ENCODE assay signal across 9 mouse cellular contexts in genomic region chr6:114042332-114042731, GRCm38 (mm10). TPM values are rescaled to one million over a fixed set of nuclear protein-coding genes. Genes with fewer than 3 reads are reported as not detected.
DNase-seq lines count a peak whose midpoint lies in the region; ATAC-seq lines count a peak whose summit lies in the region.
"Had no signal": no experiment of that assay in that cellular context is flagged by ENCODE, and none has a peak within 500 bp of the region (broad histone marks: within the 10 kb centered on the region; RNA-seq: fewer than 3 reads in every experiment).

Atp2b2 (minus strand) TSS chr6:114042613.

- peak within 1 kb of the TSS; percentile 84 for H3K9ac ChIP-seq in hindbrain, embryonic 13.5 days
- peak within 1 kb of the TSS; percentile 58 for H3K9ac ChIP-seq in midbrain, embryonic 11.5 days (ENCODE audit: low read length)

- ATAC-seq in hindbrain, embryonic 13.5 days (ENCODE audit: low FRiP score): peak; percentile 33; the same call in 1 of the 2 replicates
- no peak for ATAC-seq in midbrain, embryonic 11.5 days (ENCODE audit: low FRiP score)

- 26% methylated on average over 12 of the region's 12 CpGs for WGBS in hindbrain, embryonic 13.5 days
- 30% methylated on average over 12 of the region's 12 CpGs for WGBS in midbrain, embryonic 11.5 days

- peaks cover 58% of the 10 kb centered on the region for H3K27me3 ChIP-seq in hindbrain, embryonic 13.5 days
- peaks cover 26% of the 10 kb centered on the region for H3K27me3 ChIP-seq in midbrain, embryonic 11.5 days (ENCODE audit: control insufficient read depth, insufficient read depth, low read length)

- no peaks in the 10 kb centered on the region for H3K36me3 ChIP-seq in hindbrain, embryonic 13.5 days
- no peaks in the 10 kb centered on the region for H3K36me3 ChIP-seq in midbrain, embryonic 11.5 days (ENCODE audit: control insufficient read depth, insufficient read depth, low read length)

- H3K9me3 ChIP-seq in hindbrain, embryonic 13.5 days: no peaks in the 10 kb centered on the region
- H3K9me3 ChIP-seq in midbrain, embryonic 11.5 days (ENCODE audit: control insufficient read depth, low read length): no peaks in the 10 kb centered on the region
- H3K9me3 ChIP-seq: megakaryocyte, embryonic 14.5 days had no signal

- H3K4me1 ChIP-seq in hindbrain, embryonic 13.5 days (replicated peaks): peaks cover 13% of the 10 kb centered on the region
- peaks cover 2% of the 10 kb centered on the region; the same call in 1 of the 2 replicates for H3K4me1 ChIP-seq in midbrain, embryonic 11.5 days (ENCODE audit: control insufficient read depth, insufficient read depth, low read length)
- H3K4me1 ChIP-seq: megakaryocyte, embryonic 14.5 days had no signal

- peak within 1 kb of the TSS; percentile 58 for H3K4me3 ChIP-seq in hindbrain, embryonic 13.5 days
- H3K4me3 ChIP-seq in midbrain, embryonic 11.5 days (ENCODE audit: low read depth, low read length): peak within 1 kb of the TSS; percentile 52
- H3K4me3 ChIP-seq: megakaryocyte, embryonic 14.5 days had no signal

- DNase-seq in layer of hippocampus, adult 8-10 months (ENCODE audit: low spot score in 2 of 2): no peak
- no peak for DNase-seq in layer of hippocampus, adult 9-10 months (ENCODE audit: low spot score)
- peak; percentile 64 to 71 for DNase-seq in cerebellum, postnatal 10 days
- DNase-seq in midbrain, embryonic 11.5 days (ENCODE audit: low spot score, missing footprints): no peak
- no peak for DNase-seq in spleen, adult 12 weeks (ENCODE audit: low spot score)
- no peak for DNase-seq in gastrocnemius, adult 18-20 months (ENCODE audit: low spot score)
- DNase-seq in kidney, adult 8-10 months: no peak

- peak within 1 kb of the TSS; percentile 98 for H3K4me2 ChIP-seq in hindbrain, embryonic 13.5 days
- H3K4me2 ChIP-seq in midbrain, embryonic 11.5 days: peak within 1 kb of the TSS; percentile 100

- no peak within 1 kb of the TSS for H3K27ac ChIP-seq in hindbrain, embryonic 13.5 days
- H3K27ac ChIP-seq in midbrain, embryonic 11.5 days (ENCODE audit: low read depth, low read length): no peak within 1 kb of the TSS

RNA-seq across cellular contexts. Expression of gene Atp2b2, which starts in this region (rescaled TPM):
- total RNA-seq in layer of hippocampus, adult 8-10 months (2022): 100 to 1,000 TPM; 288 to 357 (median 324) TPM
- polyA plus RNA-seq in hindbrain, embryonic 13.5 days (2015; fragmentation: Nextera tagmentation; extraction: Ambion mirVana): 23.6 and 24.6 TPM in 2 replicates
- 1.7 TPM in 2 replicates for polyA plus RNA-seq in midbrain, embryonic 11.5 days (2014; fragmentation: Nextera tagmentation; extraction: Ambion mirVana)
- total RNA-seq in gastrocnemius, adult 18-20 months (2021): under 1 TPM; 0.16 to 0.31 TPM

Comparison
In these comparisons a context has a peak if more than half of its experiments do, and no peak if none do; other contexts are left out.
1. RNA of gene Atp2b2 (total RNA-seq): 288 to 357 TPM in layer of hippocampus, adult 8-10 months; 0.16 to 0.31 TPM in gastrocnemius, adult 18-20 months; every median in the first group is over 100 times any median in the second.
2. DNase-seq: peak in cerebellum, postnatal 10 days (2 of 2); none in layer of hippocampus, adult 8-10 months (0 of 2), layer of hippocampus, adult 9-10 months (single experiment), midbrain, embryonic 11.5 days (single experiment), spleen, adult 12 weeks (single experiment), gastrocnemius, adult 18-20 months (single experiment) and kidney, adult 8-10 months (0 of 2).